Mouse (Mus musculus): ENCODE measurements around the gene Scgb2b18. TPM values are rescaled to one million over a fixed set of nuclear protein-coding genes. Genes with fewer than 3 reads are reported as not detected.
"Not testable (repeated sequence)": the region's sequence is repeated elsewhere in the genome, so short reads cannot be mapped to it uniquely, and the experiment has no call there.

Gene Scgb2b18
- not detected for polyA plus RNA-seq (2012; fragmentation: generic; extraction: Trizol)
- long read RNA-seq, experiment 1: 0 reads
- long read RNA-seq, experiment 2: 0 reads

DNA sequence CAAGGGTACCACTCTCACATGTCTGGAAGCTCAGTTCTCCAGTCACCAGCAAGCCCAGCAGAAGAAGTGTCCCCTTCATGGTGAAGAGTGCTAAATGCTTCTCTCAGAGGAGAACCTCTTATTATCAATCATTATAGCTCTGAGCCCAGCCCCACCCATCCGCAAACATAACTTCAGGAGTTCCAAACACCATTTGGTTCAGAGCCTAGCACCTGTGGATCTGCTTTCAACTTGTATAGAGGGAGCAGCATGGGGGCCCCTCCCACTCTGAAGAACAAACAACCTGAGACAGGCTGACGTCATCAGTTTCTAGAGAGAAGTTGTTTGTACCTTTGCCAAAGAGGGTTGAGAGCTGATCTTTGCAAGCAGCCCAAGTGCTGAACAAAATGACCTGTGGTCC, at the start of gene Scgb2b18:
Gene Scgb2b18 (minus strand): TSS at position 101 of the 400 bp plus-strand sequence.
- not testable (repeated sequence) for H3K79me2 ChIP-seq (ENCODE audit: control insufficient read depth, insufficient read depth); H3ac ChIP-seq (ENCODE audit: control insufficient read depth, insufficient read length, low read depth); H3K27me3 ChIP-seq (ENCODE audit: control insufficient read depth, insufficient read depth, insufficient read length); H3K79me3 ChIP-seq (ENCODE audit: low read depth); H3K4me3 ChIP-seq (ENCODE audit: insufficient read depth, poor library complexity, severe bottlenecking); H3K36me3 ChIP-seq (ENCODE audit: control insufficient read depth, insufficient read depth)

GRCm38 (mm10) chr7:33185268-33185667, 11.6 kb upstream of the Scgb2b18 start, which contains the start of gene Scgb1b18:
Gene Scgb1b18, plus strand, starts transcription at chr7:33185568.
- not testable (repeated sequence) for H3ac ChIP-seq (ENCODE audit: control insufficient read depth, insufficient read length, low read depth); H3K36me3 ChIP-seq (ENCODE audit: control insufficient read depth, insufficient read depth); H3K27me3 ChIP-seq (ENCODE audit: control insufficient read depth, insufficient read depth, insufficient read length); H3K79me3 ChIP-seq (ENCODE audit: low read depth); H3K79me2 ChIP-seq (ENCODE audit: control insufficient read depth, insufficient read depth); H3K4me3 ChIP-seq (ENCODE audit: insufficient read depth, poor library complexity, severe bottlenecking)

Other genes with a start within 250 kb of the Scgb2b18 start
- gene Scgb2b17, start 117.3 kb downstream of the Scgb2b18 start, polyA plus RNA-seq (2012; fragmentation: generic; extraction: Trizol): not detected
- gene Scgb1b17, start 110.4 kb downstream of the Scgb2b18 start, polyA plus RNA-seq (2012; fragmentation: generic; extraction: Trizol): not detected
- gene Scgb1b18, start 11.7 kb upstream of the Scgb2b18 start, polyA plus RNA-seq (2012; fragmentation: generic; extraction: Trizol): not detected
- not detected for gene Scgb2b19, start 106.5 kb upstream of the Scgb2b18 start, polyA plus RNA-seq (2012; fragmentation: generic; extraction: Trizol)
- not detected for gene Scgb1b19, start 113.4 kb upstream of the Scgb2b18 start, polyA plus RNA-seq (2012; fragmentation: generic; extraction: Trizol)
- gene Scgb2b20, start 192.5 kb upstream of the Scgb2b18 start, polyA plus RNA-seq (2012; fragmentation: generic; extraction: Trizol): not detected
- not detected for gene Scgb1b20, start 199.4 kb upstream of the Scgb2b18 start, polyA plus RNA-seq (2012; fragmentation: generic; extraction: Trizol)

All from C2C12 (cell line).